Mouse (Mus musculus): ENCODE data around the gene Nfatc3.

DNA sequence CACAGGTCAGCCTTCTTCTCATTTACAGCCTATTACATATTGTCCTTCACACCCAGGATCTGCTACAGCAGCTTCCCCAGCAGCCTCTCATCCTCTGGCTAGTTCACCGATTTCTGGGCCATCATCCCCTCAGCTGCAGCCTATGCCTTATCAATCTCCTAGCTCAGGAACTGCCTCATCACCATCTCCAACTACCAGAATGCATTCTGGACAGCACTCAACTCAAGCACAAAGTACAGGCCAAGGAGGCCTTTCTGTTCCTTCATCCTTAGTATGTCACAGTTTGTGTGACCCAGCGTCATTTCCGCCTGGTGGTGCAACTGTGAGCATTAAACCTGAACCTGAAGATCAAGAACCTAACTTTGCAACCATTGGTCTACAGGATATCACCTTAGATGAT lies 50.1 kb downstream of the Nfatc3 start:
- TF ChIP-seq CTCF (IDR thresholded peaks at IDR 0.05; ENCODE audit: control insufficient read depth, insufficient read depth, insufficient read length) = no peak
- no peak for TF ChIP-seq MYOD1 (IDR thresholded peaks at IDR 0.05; ENCODE audit: control insufficient read depth, insufficient read length, low read depth)
- TF ChIP-seq USF1 (IDR thresholded peaks at IDR 0.05; ENCODE audit: low read depth) = no peak
- no peak for TF ChIP-seq MAX (IDR thresholded peaks at IDR 0.05)
- TF ChIP-seq FOSL1 (IDR thresholded peaks at IDR 0.05; ENCODE audit: insufficient read depth, low read length, poor library complexity, severe bottlenecking) = no peak
- TF ChIP-seq CEBPB (IDR thresholded peaks at IDR 0.05; ENCODE audit: low read depth) = no peak

Data from C2C12 (cell line).